Mouse (Mus musculus) megakaryocyte, embryonic 14.5 days (primary cell): ENCODE results near the gene Bnc2.

Experiments used
- FLI1 ChIP-seq: IDR thresholded peaks from 2 replicates; pipeline ENCODE4 v1.6.1; 2012; ENCODE audit warnings: low read length, inconsistent platforms, mixed read lengths
- GATA1 ChIP-seq: IDR thresholded peaks from 3 replicates; pipeline ENCODE4 v1.6.1; 2012; ENCODE audit warnings: mixed read lengths, low read length, inconsistent platforms, borderline replicate concordance

DNA sequence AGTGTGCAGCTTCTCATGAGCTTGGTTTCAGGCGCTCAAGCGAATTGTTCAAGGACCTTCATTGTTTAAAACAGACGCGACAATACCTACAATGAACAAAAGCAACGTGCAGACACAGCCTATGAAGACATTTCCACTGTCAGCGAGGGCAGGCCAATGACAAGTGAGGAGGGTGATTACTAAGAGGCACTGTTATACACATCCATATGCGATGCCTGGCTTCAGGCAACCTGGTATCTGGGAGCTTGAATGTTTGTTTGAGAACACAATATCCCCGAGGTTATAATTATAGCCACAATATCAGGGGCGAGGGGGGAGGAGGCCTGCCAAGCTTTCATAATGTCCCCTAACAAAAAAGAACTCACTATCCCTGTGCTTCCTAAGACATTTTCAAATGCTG is 343.1 kb downstream of the Bnc2 start:
- TF ChIP-seq FLI1, result no peak
- TF ChIP-seq GATA1, result no peak
